Mouse (Mus musculus) hindbrain, embryonic 10.5 days (tissue): ENCODE measurements around the gene Angptl7. TPM values are rescaled to one million over a fixed set of nuclear protein-coding genes. Genes with fewer than 3 reads are reported as not detected.

Experiments
- DNase-seq: peaks from one replicate; pipeline ENCODE4 v3.0.0-alpha.2; 2017; ENCODE audit warnings: low spot score
- H3K27ac ChIP-seq: fragments of 300-500 bp; sonication (generic); 2 replicates; pipeline ENCODE4 v1.5.1; 2016; ENCODE audit warnings: mild to moderate bottlenecking, moderate library complexity
- H3K27me3 ChIP-seq: fragments of 300-500 bp; sonication (generic); 2 replicates; pipeline ENCODE4 v1.6.1; 2016; ENCODE audit warnings: mild to moderate bottlenecking; ENCODE audit not compliant: poor library complexity, insufficient read depth, severe bottlenecking
- H3K36me3 ChIP-seq: fragments of 300-500 bp; sonication (generic); 2 replicates; pipeline ENCODE4 v1.6.1; 2016; ENCODE audit warnings: mild to moderate bottlenecking, moderate library complexity
- H3K4me1 ChIP-seq: fragments of 300-500 bp; sonication (generic); replicated peaks from 2 replicates; pipeline ENCODE4 v1.6.1; 2016; ENCODE audit warnings: mild to moderate bottlenecking
- H3K4me3 ChIP-seq: fragments of 300-500 bp; sonication (generic); 2 replicates; pipeline ENCODE4 v1.5.1; 2016; ENCODE audit warnings: mild to moderate bottlenecking, moderate library complexity
- H3K9me3 ChIP-seq: fragments of 300-500 bp; sonication (generic); 2 replicates; pipeline ENCODE4 v1.6.1; 2016; ENCODE audit warnings: mild to moderate bottlenecking, moderate library complexity
- WGBS: fragments of 180-500 bp; shearing (Covaris S2); methylation state at CpG from one replicate; pipeline ENCODE4 v1.1.7; 2016; 5-methylcytosine and 5-hydroxymethylcytosine counted together
- polyA plus RNA-seq: library from polyadenylated mRNA; unstranded; fragments of >200 nt; fragmentation: Nextera tagmentation; extraction: Ambion mirVana; gene quantifications from 2 replicates; pipeline ENCODE4 v1.2.1, GENCODE M21; 2016

The Angptl7 gene
- polyA plus RNA-seq, 1 experiment from 2014 or later = 0.31 TPM

DNA sequence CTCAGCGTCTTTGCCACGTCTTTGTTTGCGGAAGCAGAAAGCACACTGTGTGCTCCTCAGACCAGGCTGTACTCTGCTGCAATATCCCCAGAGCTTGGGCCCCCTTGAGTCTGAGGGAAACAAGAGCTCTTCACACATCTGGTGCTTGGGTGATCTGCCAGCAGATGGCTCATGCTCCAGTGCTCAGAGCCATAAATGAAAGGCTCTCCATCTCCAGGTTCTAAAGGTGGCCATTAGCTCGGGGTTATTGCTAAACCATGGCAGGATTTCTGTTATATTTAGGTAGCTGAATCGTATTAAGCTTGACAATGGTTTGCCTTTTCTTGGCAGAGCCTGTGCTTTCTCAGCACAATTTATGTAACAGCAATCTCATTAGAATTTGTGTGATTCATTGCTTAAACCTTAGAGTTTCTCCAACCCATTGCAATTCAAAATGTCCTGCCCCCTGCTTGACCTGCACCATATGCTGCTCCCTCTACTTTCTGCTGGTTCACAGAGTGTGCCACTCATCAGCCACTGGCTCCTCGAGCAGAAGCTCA is 12.8 kb upstream of the Angptl7 start:
- Histone ChIP-seq H3K4me1 (peaks cover 9% of the 10 kb centered on the region), H3K36me3 (peaks cover 92% of the 10 kb centered on the region)
- WGBS = 84% methylated on average over 6 of the region's 6 CpGs

DNA sequence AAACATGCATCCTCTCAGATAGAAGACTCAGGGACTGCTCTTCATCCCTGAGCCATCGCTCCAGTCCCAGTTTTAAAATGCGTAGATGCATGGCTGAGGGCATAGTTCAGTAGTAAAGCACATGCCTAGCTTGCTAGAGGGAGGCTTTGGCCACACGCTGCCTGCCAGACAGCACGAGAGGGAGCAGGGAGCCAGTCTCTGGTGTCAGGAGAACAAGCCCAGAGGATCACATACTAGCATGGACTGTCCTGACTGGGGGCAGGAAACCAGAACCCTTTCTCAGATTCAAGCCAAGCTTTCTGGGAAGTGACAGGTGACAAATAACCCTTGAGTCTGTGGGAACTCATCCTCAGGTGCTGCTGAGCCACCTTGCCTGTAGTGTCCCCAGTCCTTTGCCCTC is 11.1 kb upstream of the Angptl7 start:
- Histone ChIP-seq H3K9me3 (no peaks in the 10 kb centered on the region), H3K4me3 (no peak overlapping the region), H3K4me1 (0 out of 2 replicates have a peak, but pooled peaks cover 2% of the 10 kb centered on the region), H3K27me3 (no peaks in the 10 kb centered on the region), H3K27ac (no peak overlapping the region), H3K36me3 (peaks cover 87% of the 10 kb centered on the region)
- no peak for DNase-seq
- 99% methylated on average over 4 of the region's 4 CpGs for WGBS

More for the DNA sequence above, 12.8 kb upstream of the Angptl7 start:
- Histone ChIP-seq H3K27ac (no peak overlapping the region), H3K9me3 (no peaks in the 10 kb centered on the region), H3K4me3 (no peak overlapping the region), H3K27me3 (no peaks in the 10 kb centered on the region)
- no peak for DNase-seq

DNA sequence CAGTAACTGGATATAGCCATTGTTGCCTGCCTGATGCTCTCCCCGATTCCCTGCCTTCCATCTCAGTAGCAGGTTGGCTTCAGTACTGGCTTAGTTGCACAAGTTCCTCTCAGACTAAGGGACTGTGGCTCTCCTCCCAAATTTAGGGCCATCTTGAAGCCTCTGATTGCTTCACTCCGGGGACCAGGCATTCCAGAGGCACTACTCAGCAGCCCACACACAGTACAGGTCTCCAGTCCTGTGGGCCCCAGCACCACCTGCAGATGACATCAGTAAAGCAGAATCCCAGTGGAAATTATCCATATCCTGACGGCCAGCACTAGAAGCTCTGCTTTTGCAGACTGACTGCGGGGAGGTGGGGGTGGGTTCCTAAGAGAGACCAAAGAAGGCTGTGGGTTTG is 10.4 kb upstream of the Angptl7 start:
- WGBS = 90% methylated on average over 4 of the region's 4 CpGs
- DNase-seq = no peak
- no peak overlapping the region for H3K4me3 ChIP-seq
- peaks cover 89% of the 10 kb centered on the region for H3K36me3 ChIP-seq
- H3K27me3 ChIP-seq = no peaks in the 10 kb centered on the region
- 0 out of 2 replicates have a peak, but pooled peaks cover 2% of the 10 kb centered on the region for H3K4me1 ChIP-seq
- no peaks in the 10 kb centered on the region for H3K9me3 ChIP-seq
- H3K27ac ChIP-seq = no peak overlapping the region

DNA sequence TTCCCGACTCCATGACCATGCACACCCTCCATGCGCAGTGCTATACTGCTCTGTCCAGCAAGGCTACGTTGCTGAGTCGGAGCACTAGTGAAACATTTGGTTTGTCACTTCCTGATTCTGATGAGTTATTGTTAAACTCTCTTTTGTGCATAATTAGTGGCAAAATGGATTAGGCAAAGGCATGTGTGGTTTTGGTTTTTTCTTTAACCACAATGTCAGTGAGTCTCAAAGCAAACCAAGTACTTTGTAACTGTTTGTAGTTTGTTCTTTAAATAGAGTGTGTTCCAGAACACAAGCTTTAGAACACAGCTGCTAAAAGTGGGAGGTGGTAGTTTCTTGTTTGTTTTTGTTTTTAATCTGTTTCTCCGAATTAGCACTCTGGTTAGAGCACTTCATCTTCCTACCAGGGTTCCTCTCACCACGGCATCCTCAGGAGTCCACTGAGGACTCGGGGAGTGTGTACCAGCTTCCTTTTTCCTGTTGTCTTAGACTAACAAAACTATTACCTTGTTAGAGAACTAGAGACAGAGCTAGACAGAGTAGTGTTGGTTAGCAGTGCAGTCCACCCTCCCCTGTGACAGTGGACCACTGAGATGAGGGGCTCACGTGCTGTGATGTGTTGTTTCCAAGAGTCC is 9.3 kb upstream of the Angptl7 start:
- no peak overlapping the region for H3K27ac ChIP-seq
- H3K4me1 ChIP-seq = 0 out of 2 replicates have a peak, but pooled peaks cover 2% of the 10 kb centered on the region
- no peak for DNase-seq
- peaks cover 89% of the 10 kb centered on the region for H3K36me3 ChIP-seq
- H3K4me3 ChIP-seq = no peak overlapping the region
- no peaks in the 10 kb centered on the region for H3K27me3 ChIP-seq
- 90% methylated on average over 8 of the region's 8 CpGs for WGBS
- H3K9me3 ChIP-seq = no peaks in the 10 kb centered on the region

DNA sequence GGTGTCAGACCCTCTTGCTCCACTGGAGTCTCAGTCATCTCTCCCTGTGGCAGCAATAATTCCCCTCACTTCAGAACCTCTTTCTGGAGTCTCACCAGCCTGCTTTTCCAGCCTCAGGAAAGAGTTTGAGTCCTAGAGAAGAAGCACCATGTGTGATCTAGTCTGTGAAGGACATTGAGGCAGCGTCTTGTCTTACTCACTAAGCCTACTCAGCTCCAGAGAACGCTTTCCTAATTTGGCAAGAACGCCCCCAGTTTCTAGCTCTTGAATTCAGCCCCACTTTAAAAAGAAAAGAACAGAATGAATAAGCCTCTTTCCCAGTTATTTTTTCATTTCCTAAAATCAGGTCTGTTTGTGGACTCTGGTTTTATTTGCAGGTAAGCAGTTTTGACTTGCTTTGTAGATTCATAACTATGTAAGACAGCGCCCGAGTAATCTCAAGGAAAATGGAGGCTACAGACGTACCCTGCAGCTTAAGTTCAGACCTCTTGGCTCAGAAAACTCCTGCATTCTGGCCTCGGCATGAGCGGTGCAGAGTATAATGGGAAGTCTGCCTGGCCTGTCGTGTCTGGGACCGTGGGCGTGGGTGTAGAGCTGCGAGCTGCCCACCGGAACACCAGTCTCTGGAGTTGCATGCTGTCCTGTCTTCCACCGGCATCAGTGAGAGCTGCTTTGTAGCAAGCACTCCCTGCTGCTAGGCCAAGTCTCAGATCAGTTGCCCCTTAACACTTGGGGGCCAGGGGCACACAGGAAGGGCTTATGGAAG is 8.0 kb upstream of the Angptl7 start:
- no peaks in the 10 kb centered on the region for H3K9me3 ChIP-seq
- H3K36me3 ChIP-seq = peaks cover 89% of the 10 kb centered on the region
- 0 out of 2 replicates have a peak, but pooled peaks cover 2% of the 10 kb centered on the region for H3K4me1 ChIP-seq
- H3K27ac ChIP-seq = no peak overlapping the region
- no peaks in the 10 kb centered on the region for H3K27me3 ChIP-seq
- DNase-seq = no peak
- no peak overlapping the region for H3K4me3 ChIP-seq
- WGBS = 94% methylated on average over 14 of the region's 14 CpGs

DNA sequence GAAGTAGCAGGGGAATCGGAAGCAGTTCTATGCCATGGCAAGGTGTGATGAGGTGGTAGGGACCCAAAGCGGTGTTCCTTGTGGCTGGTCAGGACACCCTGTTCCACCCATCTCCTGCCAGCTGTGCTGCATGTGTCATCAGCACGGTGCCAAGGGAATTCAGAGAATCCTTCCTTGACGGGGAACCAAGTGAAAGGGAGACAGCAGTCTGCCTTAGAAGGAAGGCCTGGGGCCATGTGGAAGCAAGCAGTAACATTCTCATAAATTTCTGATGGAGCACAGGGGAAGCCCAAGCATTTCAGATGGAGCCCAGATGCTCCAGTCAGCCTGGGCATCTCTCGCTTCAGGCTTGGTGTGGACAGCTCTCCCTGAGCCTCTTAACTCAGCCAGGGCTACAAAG is 7.3 kb upstream of the Angptl7 start:
- H3K4me1 ChIP-seq = 0 out of 2 replicates have a peak, but pooled peaks cover 2% of the 10 kb centered on the region
- H3K27me3 ChIP-seq = no peaks in the 10 kb centered on the region
- H3K36me3 ChIP-seq = peaks cover 89% of the 10 kb centered on the region
- H3K9me3 ChIP-seq = no peaks in the 10 kb centered on the region
- WGBS = 89% methylated on average over 5 of the region's 5 CpGs
- no peak overlapping the region for H3K27ac ChIP-seq
- no peak for DNase-seq
- no peak overlapping the region for H3K4me3 ChIP-seq

DNA sequence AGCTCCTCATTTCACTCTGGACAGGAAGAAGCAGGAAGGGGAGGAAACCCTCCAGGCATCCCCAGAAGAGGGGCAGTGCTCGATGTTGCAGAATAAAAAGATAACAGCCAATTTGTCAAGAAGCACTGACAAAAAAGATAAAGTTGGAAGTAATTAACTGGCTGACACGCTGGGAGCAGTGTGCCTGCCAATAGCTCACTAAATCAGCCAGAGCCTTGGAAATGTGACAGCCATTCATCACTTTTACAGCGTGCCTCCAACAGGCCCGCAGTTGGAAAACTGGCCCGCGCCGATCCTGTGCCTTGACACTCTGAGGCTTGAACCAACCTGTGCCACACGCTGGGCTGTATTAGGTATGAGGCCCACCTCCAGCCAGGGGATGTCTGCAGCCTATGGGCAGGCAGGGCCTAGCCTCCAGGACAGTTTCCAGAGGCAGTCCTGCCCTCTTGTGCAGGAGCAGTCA is 4.3 kb upstream of the Angptl7 start:
- Histone ChIP-seq H3K27me3 (no peaks in the 10 kb centered on the region), H3K27ac (no peak overlapping the region), H3K9me3 (no peaks in the 10 kb centered on the region), H3K4me1 (no peaks in the 10 kb centered on the region), H3K36me3 (peaks cover 94% of the 10 kb centered on the region), H3K4me3 (no peak overlapping the region)
- 87% methylated on average over 8 of the region's 8 CpGs for WGBS
- DNase-seq = no peak

DNA sequence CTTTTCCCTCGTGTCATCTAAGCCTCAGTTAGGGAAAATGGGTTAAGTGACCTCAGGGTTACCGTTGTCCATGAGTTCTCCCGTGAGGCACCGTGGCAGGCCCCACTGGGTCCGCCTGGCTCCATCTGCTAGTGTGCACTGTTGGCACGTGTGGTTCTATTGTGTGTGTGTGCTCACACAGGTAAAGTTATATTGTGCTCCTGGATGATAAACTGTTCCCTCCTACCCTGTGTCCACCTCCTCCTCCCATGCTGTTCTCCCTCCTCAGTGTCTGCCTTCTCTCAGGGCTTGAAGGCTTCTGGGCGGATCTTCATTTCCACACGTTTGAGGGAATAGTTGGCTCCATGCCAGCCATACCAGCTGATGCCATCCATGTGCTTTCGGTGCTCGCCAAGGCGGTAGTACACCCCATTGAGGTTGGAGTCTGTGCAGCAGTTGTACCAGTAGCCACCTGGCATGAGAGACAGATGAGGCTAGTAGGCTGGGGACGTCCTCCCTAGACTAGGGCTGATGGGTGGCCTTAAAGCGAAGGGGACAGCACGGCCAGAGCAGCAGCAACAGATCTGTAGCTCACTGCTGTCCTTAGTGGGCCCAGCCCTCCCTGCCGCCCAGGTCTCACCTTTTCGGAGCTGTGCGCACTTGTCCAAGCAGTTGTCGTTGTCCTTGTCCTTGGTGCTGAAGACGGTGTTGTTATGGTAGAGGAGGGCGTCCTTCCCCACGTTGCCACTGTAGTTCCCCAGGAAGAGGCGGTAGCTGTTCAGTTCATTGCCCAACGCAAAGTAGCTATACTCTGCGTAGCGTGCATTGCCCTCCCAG is 4.2 kb downstream of the Angptl7 start:
- DNase-seq = no peak
- H3K27me3 ChIP-seq = no peaks in the 10 kb centered on the region

DNA sequence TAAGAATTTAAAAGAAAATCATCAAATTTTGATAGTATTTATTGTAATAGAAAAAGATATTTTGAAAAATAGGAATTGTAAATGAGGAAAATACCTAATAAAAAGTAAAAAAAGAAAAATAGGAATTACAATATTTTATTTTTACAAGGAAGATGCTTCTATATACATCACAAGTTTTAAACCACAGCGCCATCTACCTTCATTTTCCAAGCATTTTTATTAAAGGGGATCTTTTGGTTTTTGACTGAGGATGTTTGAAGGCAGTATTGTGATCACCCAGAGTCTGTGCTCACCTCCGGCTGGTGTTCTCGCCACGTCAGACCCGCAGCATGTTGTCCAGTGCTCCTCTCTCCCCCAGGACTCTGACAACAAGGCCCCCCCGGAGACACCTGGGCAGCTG is 5.1 kb downstream of the Angptl7 start:
- H3K4me1 ChIP-seq = 0 out of 2 replicates have a peak, but pooled peaks cover 4% of the 10 kb centered on the region
- WGBS = 93% methylated on average over 6 of the region's 6 CpGs
- no peak overlapping the region for H3K4me3 ChIP-seq
- H3K9me3 ChIP-seq = no peaks in the 10 kb centered on the region
- H3K27ac ChIP-seq = no peak overlapping the region
- H3K27me3 ChIP-seq = no peaks in the 10 kb centered on the region
- no peak for DNase-seq
- peaks cover 95% of the 10 kb centered on the region for H3K36me3 ChIP-seq

More for the DNA sequence above, 4.2 kb downstream of the Angptl7 start:
- 91% methylated on average over 25 of the region's 25 CpGs for WGBS
- no peak overlapping the region for H3K27ac ChIP-seq
- H3K4me3 ChIP-seq = no peak overlapping the region
- H3K36me3 ChIP-seq = peaks cover 95% of the 10 kb centered on the region
- no peaks in the 10 kb centered on the region for H3K9me3 ChIP-seq
- H3K4me1 ChIP-seq = 0 out of 2 replicates have a peak, but pooled peaks cover 4% of the 10 kb centered on the region

DNA sequence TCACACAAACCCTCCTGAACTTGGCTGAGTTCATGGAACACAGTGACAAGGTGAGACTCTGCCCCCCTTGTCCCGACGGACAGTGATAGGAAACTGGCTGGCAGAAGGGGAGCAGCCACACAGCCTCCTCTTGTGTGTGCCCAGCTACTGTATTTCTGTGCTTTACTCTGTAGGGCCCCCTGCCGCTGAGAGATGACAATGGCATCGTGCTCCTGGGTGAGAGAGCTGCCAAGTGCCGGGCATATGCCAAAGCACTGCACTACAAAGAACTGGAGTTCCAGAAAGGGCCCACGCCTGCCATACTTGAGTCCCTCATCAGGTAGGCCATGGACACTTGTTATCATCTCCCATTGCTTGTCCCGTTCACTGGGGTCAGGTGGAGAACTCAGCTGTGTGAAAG is 8.8 kb downstream of the Angptl7 start:
- peaks cover 96% of the 10 kb centered on the region for H3K36me3 ChIP-seq

DNA sequence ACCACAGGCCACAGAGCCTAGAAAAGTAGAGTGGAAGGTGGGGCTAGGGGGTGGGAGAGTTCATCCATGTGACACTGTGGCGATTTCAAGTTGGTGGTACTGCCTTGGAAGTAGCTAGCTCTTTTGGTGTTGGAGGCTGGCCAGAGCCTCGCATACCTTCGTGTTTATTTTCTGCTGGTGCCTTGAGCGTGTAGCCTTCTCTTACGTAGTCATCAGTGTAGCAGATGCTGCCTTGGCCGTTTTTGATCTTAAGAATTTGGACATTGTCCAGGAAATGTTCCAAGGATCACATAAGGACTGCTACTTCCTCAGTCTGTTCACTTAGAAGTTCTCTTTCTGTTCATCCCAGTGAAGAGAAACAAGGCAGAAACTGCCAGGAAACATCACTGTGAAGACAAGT is 9.8 kb downstream of the Angptl7 start:
- H3K27ac ChIP-seq = no peak overlapping the region
- no peak overlapping the region for H3K4me3 ChIP-seq
- H3K9me3 ChIP-seq = no peaks in the 10 kb centered on the region
- DNase-seq = no peak
- WGBS = 89% methylated on average over 6 of the region's 6 CpGs
- 0 out of 2 replicates have a peak, but pooled peaks cover 4% of the 10 kb centered on the region for H3K4me1 ChIP-seq
- H3K36me3 ChIP-seq = peaks cover 96% of the 10 kb centered on the region
- no peaks in the 10 kb centered on the region for H3K27me3 ChIP-seq

More for the DNA sequence above, 8.8 kb downstream of the Angptl7 start:
- no peaks in the 10 kb centered on the region for H3K27me3 ChIP-seq
- WGBS = 91% methylated on average over 7 of the region's 7 CpGs
- no peak overlapping the region for H3K4me3 ChIP-seq
- H3K27ac ChIP-seq = no peak overlapping the region
- no peak for DNase-seq
- no peaks in the 10 kb centered on the region for H3K9me3 ChIP-seq
- H3K4me1 ChIP-seq = 0 out of 2 replicates have a peak, but pooled peaks cover 4% of the 10 kb centered on the region

DNA sequence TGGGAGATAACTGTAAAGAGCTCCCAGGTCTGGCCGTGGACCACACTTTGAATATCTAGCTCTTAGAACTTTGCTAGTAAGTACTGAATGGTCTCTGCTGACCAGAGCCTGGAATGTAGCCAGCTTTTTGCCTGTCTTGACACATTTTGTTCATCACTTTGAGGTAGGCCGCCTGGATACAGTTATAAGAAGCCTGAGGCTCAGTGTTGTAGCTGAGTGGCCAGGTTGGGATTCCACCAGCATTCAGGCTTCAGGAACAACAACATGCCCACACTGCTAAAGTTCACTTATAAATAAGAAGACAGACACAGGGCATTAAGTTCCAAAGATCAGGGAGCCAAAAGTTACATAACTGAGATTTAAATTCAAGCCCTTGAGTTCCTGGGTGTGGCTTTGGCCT is 12.4 kb downstream of the Angptl7 start:
- WGBS = 78% methylated on average over 2 of the region's 2 CpGs
- Histone ChIP-seq H3K27ac (no peak overlapping the region), H3K4me3 (no peak overlapping the region), H3K4me1 (no peaks in the 10 kb centered on the region), H3K36me3 (peaks cover 99% of the 10 kb centered on the region), H3K27me3 (no peaks in the 10 kb centered on the region), H3K9me3 (no peaks in the 10 kb centered on the region)
- DNase-seq = no peak
